Mouse (Mus musculus) embryonic facial prominence, embryonic 15.5 days (tissue): ENCODE measurements at regions not wholly inside any gene's neighbourhood (a gene's known extent, or its start where the extent isn't known, plus 50 kb on each side); places are given as distances from the start of the nearest gene placed in this dataset.

Experiments used
- ATAC-seq: fragments of 200-750 bp; cut with Nextera tagmentation; 2 replicates; pipeline ENCODE4 v1.8.0; 2017; ENCODE audit warnings: low read depth, moderate TSS enrichment; ENCODE audit not compliant: insufficient number of reproducible peaks, low FRiP score, low TSS enrichment
- H3K27ac ChIP-seq: fragments of 300-500 bp; sonication (generic); replicated peaks from 2 replicates; pipeline ENCODE4 v1.5.1; 2015; ENCODE audit warnings: mild to moderate bottlenecking, inconsistent platforms
- H3K27me3 ChIP-seq: fragments of 300-500 bp; sonication (generic); 2 replicates; pipeline ENCODE4 v1.6.1; 2015; ENCODE audit warnings: inconsistent platforms
- H3K36me3 ChIP-seq: fragments of 300-500 bp; sonication (generic); 2 replicates; pipeline ENCODE4 v1.6.1; 2015; ENCODE audit warnings: mild to moderate bottlenecking, inconsistent platforms
- H3K4me1 ChIP-seq: fragments of 300-500 bp; sonication (generic); 2 replicates; pipeline ENCODE4 v1.6.1; 2015; ENCODE audit warnings: inconsistent platforms
- H3K4me2 ChIP-seq: fragments of 300-500 bp; sonication (generic); replicated peaks from 2 replicates; pipeline ENCODE4 v1.6.1; 2015; ENCODE audit warnings: mild to moderate bottlenecking, inconsistent platforms
- H3K4me3 ChIP-seq: fragments of 300-500 bp; sonication (generic); replicated peaks from 2 replicates; pipeline ENCODE4 v1.5.1; 2015; ENCODE audit warnings: mild to moderate bottlenecking, inconsistent platforms
- H3K9ac ChIP-seq: fragments of 300-500 bp; sonication (generic); 2 replicates; pipeline ENCODE4 v1.6.1; 2015; ENCODE audit warnings: inconsistent platforms
- H3K9me3 ChIP-seq: fragments of 300-500 bp; sonication (generic); replicated peaks from 2 replicates; pipeline ENCODE4 v1.6.1; 2016; ENCODE audit warnings: inconsistent platforms
- WGBS: fragments of 180-500 bp; shearing (Covaris S2); methylation state at CpG from one replicate; pipeline ENCODE4 v1.1.7; 2015; 5-methylcytosine and 5-hydroxymethylcytosine counted together

- no peaks in the 10 kb centered on the region for H3K27me3 ChIP-seq
- peaks cover 4% of the 10 kb centered on the region; the same call in 1 of the 2 replicates for H3K36me3 ChIP-seq
- peak; percentile 63; the same call in 1 of the 2 replicates for ATAC-seq
- peak overlapping the region; percentile 20; the same call in 1 of the 2 replicates for H3K4me3 ChIP-seq
- no peaks in the 10 kb centered on the region for H3K9me3 ChIP-seq
- peaks cover 10% of the 10 kb centered on the region for H3K4me1 ChIP-seq
- H3K27ac ChIP-seq = no peak overlapping the region
- H3K9ac ChIP-seq = no peak overlapping the region
- WGBS = 22% methylated on average over 14 of the region's 17 CpGs
- H3K4me2 ChIP-seq = peak overlapping the region; percentile 34
Observed at GRCm38 (mm10) chr13:28544003-28544818, 286.9 kb downstream of the Gm11361 start.

GRCm38 (mm10) chr13:28541607-28542006 lies 284.3 kb downstream of the Gm11361 start:
- Histone ChIP-seq H3K4me2 (no peak overlapping the region), H3K9ac (no peak overlapping the region), H3K36me3 (peaks cover 11% of the 10 kb centered on the region; the same call in 1 of the 2 replicates), H3K4me1 (peaks cover 10% of the 10 kb centered on the region), H3K27ac (no peak overlapping the region), H3K27me3 (no peaks in the 10 kb centered on the region), H3K4me3 (no peak overlapping the region), H3K9me3 (0 out of 2 replicates have a peak, but pooled peaks cover 7% of the 10 kb centered on the region)
- no peak for ATAC-seq
- WGBS = 87% methylated on average over 3 of the region's 3 CpGs

GRCm38 (mm10) chr13:28533080-28533479 lies 275.8 kb downstream of the Gm11361 start:
- Histone ChIP-seq H3K4me1 (peaks cover 13% of the 10 kb centered on the region; the same call in 1 of the 2 replicates), H3K27ac (no peak overlapping the region), H3K9me3 (0 out of 2 replicates have a peak, but pooled peaks cover 3% of the 10 kb centered on the region), H3K36me3 (peaks cover 2% of the 10 kb centered on the region; the same call in 1 of the 2 replicates), H3K4me2 (no peak overlapping the region), H3K4me3 (no peak overlapping the region), H3K9ac (no peak overlapping the region), H3K27me3 (no peaks in the 10 kb centered on the region)
- WGBS = 91% methylated on average over 1 of the region's 1 CpGs
- no peak for ATAC-seq

GRCm38 (mm10) chr13:28532278-28532677 lies 274.9 kb downstream of the Gm11361 start:
- no peaks in the 10 kb centered on the region for H3K27me3 ChIP-seq
- no peak overlapping the region for H3K4me2 ChIP-seq
- no peak overlapping the region for H3K4me3 ChIP-seq
- no peak overlapping the region for H3K9ac ChIP-seq
- peaks cover 13% of the 10 kb centered on the region; the same call in 1 of the 2 replicates for H3K4me1 ChIP-seq
- no peak overlapping the region for H3K27ac ChIP-seq
- no peak for ATAC-seq
- 60% methylated on average over 3 of the region's 3 CpGs for WGBS
- H3K9me3 ChIP-seq = no peaks in the 10 kb centered on the region
- H3K36me3 ChIP-seq = no peaks in the 10 kb centered on the region

GRCm38 (mm10) chr13:28531534-28531999 lies 274.2 kb downstream of the Gm11361 start:
- no peak overlapping the region for H3K4me3 ChIP-seq
- H3K4me1 ChIP-seq = peaks cover 13% of the 10 kb centered on the region; the same call in 1 of the 2 replicates
- no peaks in the 10 kb centered on the region for H3K27me3 ChIP-seq
- H3K27ac ChIP-seq = no peak overlapping the region
- ATAC-seq = no peak
- no peak overlapping the region for H3K4me2 ChIP-seq
- no peak overlapping the region for H3K9ac ChIP-seq
- H3K9me3 ChIP-seq = no peaks in the 10 kb centered on the region
- WGBS = 71% methylated on average over 5 of the region's 5 CpGs
- no peaks in the 10 kb centered on the region for H3K36me3 ChIP-seq

GRCm38 (mm10) chr13:28530947-28531346 lies 273.6 kb downstream of the Gm11361 start:
- WGBS = 84% methylated on average over 3 of the region's 3 CpGs
- no peak overlapping the region for H3K9ac ChIP-seq
- H3K9me3 ChIP-seq = no peaks in the 10 kb centered on the region
- no peak overlapping the region for H3K4me2 ChIP-seq
- no peaks in the 10 kb centered on the region for H3K27me3 ChIP-seq
- no peak overlapping the region for H3K4me3 ChIP-seq
- ATAC-seq = no peak
- no peaks in the 10 kb centered on the region for H3K36me3 ChIP-seq
- H3K4me1 ChIP-seq = peaks cover 13% of the 10 kb centered on the region; the same call in 1 of the 2 replicates
- H3K27ac ChIP-seq = no peak overlapping the region

- 77% methylated on average over 4 of the region's 4 CpGs for WGBS
- Histone ChIP-seq H3K27ac (no peak overlapping the region), H3K4me1 (peaks cover 9% of the 10 kb centered on the region; the same call in 1 of the 2 replicates), H3K36me3 (no peaks in the 10 kb centered on the region), H3K9me3 (no peaks in the 10 kb centered on the region), H3K27me3 (no peaks in the 10 kb centered on the region), H3K4me3 (no peak overlapping the region), H3K9ac (no peak overlapping the region), H3K4me2 (no peak overlapping the region)
- ATAC-seq = no peak
Observed at GRCm38 (mm10) chr13:28528898-28529511, 271.7 kb downstream of the Gm11361 start.

GRCm38 (mm10) chr13:28526299-28526698 lies 269.0 kb downstream of the Gm11361 start:
- 96% methylated on average over 1 of the region's 1 CpGs for WGBS
- H3K27me3 ChIP-seq = no peaks in the 10 kb centered on the region
- no peak overlapping the region for H3K9ac ChIP-seq
- H3K4me1 ChIP-seq = 0 out of 2 replicates have a peak, but pooled peaks cover 10% of the 10 kb centered on the region
- H3K9me3 ChIP-seq = no peaks in the 10 kb centered on the region
- H3K27ac ChIP-seq = no peak overlapping the region
- no peak overlapping the region for H3K4me3 ChIP-seq
- no peak for ATAC-seq
- no peak overlapping the region for H3K4me2 ChIP-seq
- no peaks in the 10 kb centered on the region for H3K36me3 ChIP-seq

GRCm38 (mm10) chr13:28524411-28524810 lies 267.1 kb downstream of the Gm11361 start:
- Histone ChIP-seq H3K9me3 (no peaks in the 10 kb centered on the region), H3K36me3 (no peaks in the 10 kb centered on the region), H3K4me1 (peaks cover 21% of the 10 kb centered on the region; the same call in 1 of the 2 replicates), H3K4me3 (no peak overlapping the region), H3K27ac (no peak overlapping the region), H3K9ac (no peak overlapping the region), H3K4me2 (no peak overlapping the region), H3K27me3 (no peaks in the 10 kb centered on the region)
- ATAC-seq = no peak
- WGBS = 89% methylated on average over 3 of the region's 3 CpGs

- WGBS = 35% methylated on average over 1 of the region's 1 CpGs
- 0 out of 2 replicates have a peak overlapping the region, but pooled peaks have one; percentile 6 for H3K27ac ChIP-seq
- ATAC-seq = no peak
Observed at GRCm38 (mm10) chr13:28520127-28520482, 262.8 kb downstream of the Gm11361 start.

GRCm38 (mm10) chr13:28519383-28520126 lies 262.2 kb downstream of the Gm11361 start:
- no peak overlapping the region for H3K4me2 ChIP-seq
- peaks cover 26% of the 10 kb centered on the region; the same call in 1 of the 2 replicates for H3K4me1 ChIP-seq
- H3K27ac ChIP-seq = no peak overlapping the region
- 43% methylated on average over 3 of the region's 3 CpGs for WGBS
- H3K27me3 ChIP-seq = no peaks in the 10 kb centered on the region
- no peaks in the 10 kb centered on the region for H3K9me3 ChIP-seq
- no peak overlapping the region for H3K9ac ChIP-seq
- no peaks in the 10 kb centered on the region for H3K36me3 ChIP-seq
- H3K4me3 ChIP-seq = no peak overlapping the region
- no peak for ATAC-seq

More at GRCm38 (mm10) chr13:28520127-28520482, 262.8 kb downstream of the Gm11361 start:
- Histone ChIP-seq H3K36me3 (no peaks in the 10 kb centered on the region), H3K9ac (no peak overlapping the region), H3K4me2 (no peak overlapping the region), H3K4me3 (no peak overlapping the region), H3K4me1 (peaks cover 26% of the 10 kb centered on the region; the same call in 1 of the 2 replicates), H3K27me3 (no peaks in the 10 kb centered on the region), H3K9me3 (no peaks in the 10 kb centered on the region)
